Mouse (Mus musculus): ENCODE measurements around the gene Rnf31. TPM values are rescaled to one million over a fixed set of nuclear protein-coding genes. Genes with fewer than 3 reads are reported as not detected.

Gene Rnf31
- polyA plus RNA-seq, 1 experiment: 39.1 TPM

GRCm38 (mm10) chr14:55617822-55618221 is 26.3 kb downstream of the Rnf31 start, which contains the start of gene Rec8:
Gene Rec8, plus strand, starts transcription at chr14:55618037.
- Histone ChIP-seq H3K9ac (ENCODE audit: low read depth, poor library complexity, severe bottlenecking) (peak within 1 kb of the TSS; percentile 52), H3K27me3 (ENCODE audit: control insufficient read depth, insufficient read depth, low read length, poor library complexity, severe bottlenecking) (no peaks in the 10 kb centered on the region), H3K4me3 (ENCODE audit: low read depth, low read length) (peak within 1 kb of the TSS; percentile 28), H3K4me1 (ENCODE audit: control insufficient read depth, insufficient read depth, low read length) (peaks cover 3% of the 10 kb centered on the region), H3K9me3 (replicated peaks; ENCODE audit: control insufficient read depth, insufficient read depth, low read length, poor library complexity, severe bottlenecking) (no peaks in the 10 kb centered on the region), H3K27ac (ENCODE audit: insufficient read depth, low read length) (peak within 1 kb of the TSS; percentile 67), H3K36me3 (ENCODE audit: control insufficient read depth, insufficient read depth, low read length, poor library complexity, severe bottlenecking) (no peaks in the 10 kb centered on the region)
- no peak for TF ChIP-seq POLR2A (IDR thresholded peaks at IDR 0.05; ENCODE audit: insufficient read depth, low read length)
- peak; percentile 33 for TF ChIP-seq CTCF (IDR thresholded peaks at IDR 0.05; ENCODE audit: low read depth, low read length)

GRCm38 (mm10) chr14:55618486-55619195 is 27.1 kb downstream of the Rnf31 start:
- peak overlapping the region; percentile 52 for H3K9ac ChIP-seq (ENCODE audit: low read depth, poor library complexity, severe bottlenecking)
- TF ChIP-seq EP300 (IDR thresholded peaks at IDR 0.05; ENCODE audit: insufficient read depth, low read depth, low read length) (no peak), CTCF (IDR thresholded peaks at IDR 0.05; ENCODE audit: low read depth, low read length) (no peak), POLR2A (IDR thresholded peaks at IDR 0.05; ENCODE audit: insufficient read depth, low read length) (no peak)
- H3K9me3 ChIP-seq (replicated peaks; ENCODE audit: control insufficient read depth, insufficient read depth, low read length, poor library complexity, severe bottlenecking): no peaks in the 10 kb centered on the region
- peaks cover 5% of the 10 kb centered on the region for H3K4me1 ChIP-seq (ENCODE audit: control insufficient read depth, insufficient read depth, low read length)
- H3K27ac ChIP-seq (ENCODE audit: insufficient read depth, low read length): no peak overlapping the region
- H3K4me3 ChIP-seq (ENCODE audit: low read depth, low read length): peak overlapping the region; percentile 28
- H3K36me3 ChIP-seq (ENCODE audit: control insufficient read depth, insufficient read depth, low read length, poor library complexity, severe bottlenecking): no peaks in the 10 kb centered on the region
- H3K27me3 ChIP-seq (ENCODE audit: control insufficient read depth, insufficient read depth, low read length, poor library complexity, severe bottlenecking): no peaks in the 10 kb centered on the region

- Histone ChIP-seq H3K27ac (ENCODE audit: insufficient read depth, low read length) (no peak overlapping the region), H3K36me3 (ENCODE audit: control insufficient read depth, insufficient read depth, low read length, poor library complexity, severe bottlenecking) (peaks cover 34% of the 10 kb centered on the region), H3K4me1 (ENCODE audit: control insufficient read depth, insufficient read depth, low read length) (no peaks in the 10 kb centered on the region), H3K9ac (ENCODE audit: low read depth, poor library complexity, severe bottlenecking) (no peak overlapping the region), H3K4me3 (ENCODE audit: low read depth, low read length) (no peak overlapping the region), H3K9me3 (replicated peaks; ENCODE audit: control insufficient read depth, insufficient read depth, low read length, poor library complexity, severe bottlenecking) (no peaks in the 10 kb centered on the region), H3K27me3 (ENCODE audit: control insufficient read depth, insufficient read depth, low read length, poor library complexity, severe bottlenecking) (no peaks in the 10 kb centered on the region)
- TF ChIP-seq POLR2A (IDR thresholded peaks at IDR 0.05; ENCODE audit: insufficient read depth, low read length) (no peak), EP300 (IDR thresholded peaks at IDR 0.05; ENCODE audit: insufficient read depth, low read depth, low read length) (no peak), CTCF (IDR thresholded peaks at IDR 0.05; ENCODE audit: low read depth, low read length) (no peak)
Measured at GRCm38 (mm10) chr14:55628077-55628827, 36.7 kb downstream of the Rnf31 start.

GRCm38 (mm10) chr14:55629312-55629711 is 37.8 kb downstream of the Rnf31 start:
- H3K36me3 ChIP-seq (ENCODE audit: control insufficient read depth, insufficient read depth, low read length, poor library complexity, severe bottlenecking): peaks cover 39% of the 10 kb centered on the region
- TF ChIP-seq CTCF (IDR thresholded peaks at IDR 0.05; ENCODE audit: low read depth, low read length) (peak; percentile 88), EP300 (IDR thresholded peaks at IDR 0.05; ENCODE audit: insufficient read depth, low read depth, low read length) (no peak)

GRCm38 (mm10) chr14:55634874-55635522 is 43.5 kb downstream of the Rnf31 start:
- H3K27ac ChIP-seq (ENCODE audit: insufficient read depth, low read length): no peak overlapping the region
- no peaks in the 10 kb centered on the region for H3K9me3 ChIP-seq (replicated peaks; ENCODE audit: control insufficient read depth, insufficient read depth, low read length, poor library complexity, severe bottlenecking)
- peaks cover 4% of the 10 kb centered on the region for H3K4me1 ChIP-seq (ENCODE audit: control insufficient read depth, insufficient read depth, low read length)
- peak overlapping the region; percentile 70 for H3K9ac ChIP-seq (ENCODE audit: low read depth, poor library complexity, severe bottlenecking)
- peak overlapping the region; percentile 64 for H3K4me3 ChIP-seq (ENCODE audit: low read depth, low read length)
- peaks cover 23% of the 10 kb centered on the region for H3K36me3 ChIP-seq (ENCODE audit: control insufficient read depth, insufficient read depth, low read length, poor library complexity, severe bottlenecking)
- TF ChIP-seq POLR2A (IDR thresholded peaks at IDR 0.05; ENCODE audit: insufficient read depth, low read length) (no peak), CTCF (IDR thresholded peaks at IDR 0.05; ENCODE audit: low read depth, low read length) (no peak), EP300 (IDR thresholded peaks at IDR 0.05; ENCODE audit: insufficient read depth, low read depth, low read length) (no peak)
- H3K27me3 ChIP-seq (ENCODE audit: control insufficient read depth, insufficient read depth, low read length, poor library complexity, severe bottlenecking): no peaks in the 10 kb centered on the region

More at GRCm38 (mm10) chr14:55629312-55629711, 37.8 kb downstream of the Rnf31 start:
- Histone ChIP-seq H3K4me3 (ENCODE audit: low read depth, low read length) (no peak overlapping the region), H3K27me3 (ENCODE audit: control insufficient read depth, insufficient read depth, low read length, poor library complexity, severe bottlenecking) (no peaks in the 10 kb centered on the region), H3K9ac (ENCODE audit: low read depth, poor library complexity, severe bottlenecking) (no peak overlapping the region), H3K9me3 (replicated peaks; ENCODE audit: control insufficient read depth, insufficient read depth, low read length, poor library complexity, severe bottlenecking) (no peaks in the 10 kb centered on the region), H3K27ac (ENCODE audit: insufficient read depth, low read length) (no peak overlapping the region), H3K4me1 (ENCODE audit: control insufficient read depth, insufficient read depth, low read length) (peaks cover 4% of the 10 kb centered on the region)
